Mouse (Mus musculus) layer of hippocampus, adult 9-10 months (tissue): ENCODE data around the gene Mto1.

Experiments used
- DNase-seq: peaks from one replicate; pipeline ENCODE4 v3.0.0; 2022; ENCODE audit warnings: low spot score

The Mto1 gene

DNA sequence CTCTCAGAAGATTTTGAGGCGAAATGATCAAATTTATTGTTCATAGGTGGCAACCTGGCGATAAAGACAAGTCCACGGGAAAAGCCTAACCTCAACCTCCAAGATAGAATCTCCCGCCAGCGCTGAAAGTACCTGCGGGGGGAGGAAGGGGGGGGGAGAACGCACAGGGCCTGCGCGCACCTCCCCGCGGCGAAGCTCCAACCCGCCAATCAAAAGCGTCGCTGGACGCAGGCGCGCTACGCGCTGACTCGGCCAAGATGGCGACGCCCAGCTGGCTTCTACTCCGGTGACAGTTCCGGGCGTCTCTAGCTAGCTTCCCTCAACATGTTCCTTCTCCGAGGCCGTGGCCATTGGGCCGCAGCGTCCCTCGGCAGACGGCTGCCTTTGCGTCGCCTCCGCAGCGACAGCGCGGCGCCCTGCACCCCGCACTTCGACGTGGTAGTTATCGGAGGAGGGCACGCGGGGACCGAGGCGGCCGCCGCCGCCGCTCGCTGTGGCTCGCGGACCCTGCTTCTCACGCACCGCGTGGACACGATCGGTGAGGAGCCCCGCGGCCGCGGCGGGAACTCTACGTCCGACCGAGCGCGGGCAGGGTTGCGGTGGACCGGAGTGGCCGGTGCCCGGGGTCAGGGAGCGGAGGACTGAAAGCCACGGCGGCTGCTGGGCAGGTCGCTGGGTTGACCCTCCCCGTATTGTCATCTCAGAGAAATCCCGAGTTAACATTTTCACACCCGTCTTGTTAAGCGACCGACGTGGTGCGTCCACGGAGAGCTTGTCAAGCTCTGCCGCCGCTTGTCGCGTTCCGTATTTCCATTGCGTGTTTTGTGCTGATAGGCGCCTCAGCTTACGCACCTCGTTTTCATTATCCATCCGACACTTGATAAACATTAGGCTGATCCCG lies at the start of gene Mto1, which contains the start of gene Gm17324:
Gene Mto1 (plus strand): TSS at position 236 of the 901 bp plus-strand sequence.
Gene Gm17324 (minus strand): TSS at position 814 of the 901 bp plus-strand sequence.
- DNase-seq, result peak; percentile 72

DNA sequence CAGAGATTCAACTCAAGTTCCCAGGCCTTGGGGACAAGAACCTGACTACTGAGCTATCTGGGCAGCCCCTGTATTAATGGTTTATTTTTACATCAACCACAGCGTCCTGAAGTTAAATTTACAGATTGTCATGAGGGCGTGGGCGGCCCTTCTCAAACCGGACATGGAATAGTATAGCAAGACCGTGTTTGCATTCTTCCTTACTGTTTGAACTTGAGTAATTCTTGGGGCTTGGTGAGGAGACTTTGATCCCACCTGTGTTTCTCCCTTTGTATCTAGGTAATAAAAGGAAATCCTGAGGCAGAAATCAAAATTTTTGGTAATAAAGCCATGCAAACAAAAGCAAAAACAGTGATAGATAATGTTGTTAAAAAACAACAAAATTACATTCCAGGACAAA lies 47.4 kb upstream of the Mto1 start:
- no peak for DNase-seq

DNA sequence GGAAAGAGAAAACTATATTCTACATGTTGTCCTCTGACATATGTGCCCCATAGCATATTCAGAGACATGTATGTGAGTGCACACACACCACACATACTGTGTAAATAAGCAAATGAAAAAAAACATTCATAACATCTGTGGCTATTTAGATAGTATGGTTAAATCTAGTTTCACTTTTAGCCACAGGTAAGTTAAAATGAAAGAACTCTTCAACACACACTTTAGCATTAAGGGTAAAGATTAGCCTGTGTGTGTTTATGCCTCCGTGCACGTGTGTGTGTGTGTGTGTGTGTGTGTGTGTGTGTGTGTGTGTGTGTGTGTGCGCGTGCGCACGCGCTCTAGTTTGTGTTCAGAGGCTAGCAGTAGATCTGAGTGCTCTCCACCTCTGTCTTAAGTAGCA lies 46.4 kb upstream of the Mto1 start:
- DNase-seq, result no peak

DNA sequence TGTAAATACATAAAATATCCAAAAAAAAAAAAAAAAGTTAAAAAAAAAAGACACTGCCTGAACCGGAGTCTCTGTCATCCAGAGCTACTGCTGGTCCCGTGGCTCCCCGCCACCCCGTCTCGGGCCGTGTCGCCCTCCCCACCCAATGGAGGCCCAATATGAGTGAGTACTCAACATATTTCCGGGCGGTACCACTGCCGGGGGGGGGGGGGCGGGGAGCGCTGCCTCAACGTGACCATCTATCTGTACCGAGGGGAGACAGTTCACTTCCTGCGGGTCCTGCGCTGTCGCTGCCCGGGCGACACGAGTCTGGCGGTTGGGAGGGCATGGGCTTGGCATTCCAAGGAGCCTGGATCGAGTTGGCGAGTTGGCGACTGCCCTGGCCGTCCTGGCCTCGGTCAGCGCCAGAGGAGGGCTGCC lies 20.6 kb upstream of the Mto1 start:
- DNase-seq, result no peak

GRCm38 (mm10) chr9:78428185-78428584 lies 19.8 kb upstream of the Mto1 start:
- DNase-seq, result no peak

- DNase-seq, result no peak
These were observed 19.1 kb upstream of the Mto1 start for GRCm38 (mm10) chr9:78428870-78429432.

- DNase-seq, result no peak
These were observed 18.5 kb upstream of the Mto1 start for GRCm38 (mm10) chr9:78429551-78429950.

GRCm38 (mm10) chr9:78430486-78430885 lies 17.5 kb upstream of the Mto1 start:
- DNase-seq, result no peak

GRCm38 (mm10) chr9:78432471-78432870 lies 15.5 kb upstream of the Mto1 start:
- no peak for DNase-seq

DNA sequence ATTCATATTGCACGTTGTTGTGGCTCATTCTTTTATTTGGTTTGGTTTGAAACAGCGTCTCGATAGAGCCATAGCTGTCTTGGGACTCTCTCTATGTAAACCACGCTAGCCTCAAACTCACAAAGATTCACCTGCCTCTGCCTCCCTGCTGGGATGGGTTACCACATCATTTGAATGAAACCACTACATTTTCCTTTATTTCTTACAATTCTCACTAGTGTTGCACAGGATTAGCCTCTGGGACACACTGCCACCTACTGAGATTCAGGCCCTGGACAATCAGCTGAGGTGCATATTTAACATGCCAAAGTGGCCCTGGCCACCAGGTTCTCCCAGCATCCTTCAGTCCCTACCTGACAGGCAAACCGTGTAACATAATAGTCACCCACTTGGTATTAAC lies 8.6 kb upstream of the Mto1 start:
- no peak for DNase-seq

DNA sequence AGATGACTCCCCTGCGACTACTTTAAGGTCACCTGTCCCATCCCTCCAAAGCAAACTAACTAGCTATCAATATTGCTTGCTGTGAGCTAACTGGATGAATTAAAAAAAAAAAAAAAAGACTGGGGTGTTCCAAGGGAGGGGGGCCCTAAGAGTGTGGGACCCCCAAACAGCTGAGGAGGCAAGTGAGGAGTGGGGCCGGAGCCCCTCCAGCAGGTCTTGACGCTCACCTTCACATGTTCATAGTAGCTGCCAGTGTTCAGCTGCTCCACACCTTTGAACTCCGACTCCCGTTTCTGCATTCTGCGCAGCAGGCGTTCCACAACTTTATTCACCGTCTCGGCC lies 5.8 kb upstream of the Mto1 start:
- DNase-seq, result no peak

DNA sequence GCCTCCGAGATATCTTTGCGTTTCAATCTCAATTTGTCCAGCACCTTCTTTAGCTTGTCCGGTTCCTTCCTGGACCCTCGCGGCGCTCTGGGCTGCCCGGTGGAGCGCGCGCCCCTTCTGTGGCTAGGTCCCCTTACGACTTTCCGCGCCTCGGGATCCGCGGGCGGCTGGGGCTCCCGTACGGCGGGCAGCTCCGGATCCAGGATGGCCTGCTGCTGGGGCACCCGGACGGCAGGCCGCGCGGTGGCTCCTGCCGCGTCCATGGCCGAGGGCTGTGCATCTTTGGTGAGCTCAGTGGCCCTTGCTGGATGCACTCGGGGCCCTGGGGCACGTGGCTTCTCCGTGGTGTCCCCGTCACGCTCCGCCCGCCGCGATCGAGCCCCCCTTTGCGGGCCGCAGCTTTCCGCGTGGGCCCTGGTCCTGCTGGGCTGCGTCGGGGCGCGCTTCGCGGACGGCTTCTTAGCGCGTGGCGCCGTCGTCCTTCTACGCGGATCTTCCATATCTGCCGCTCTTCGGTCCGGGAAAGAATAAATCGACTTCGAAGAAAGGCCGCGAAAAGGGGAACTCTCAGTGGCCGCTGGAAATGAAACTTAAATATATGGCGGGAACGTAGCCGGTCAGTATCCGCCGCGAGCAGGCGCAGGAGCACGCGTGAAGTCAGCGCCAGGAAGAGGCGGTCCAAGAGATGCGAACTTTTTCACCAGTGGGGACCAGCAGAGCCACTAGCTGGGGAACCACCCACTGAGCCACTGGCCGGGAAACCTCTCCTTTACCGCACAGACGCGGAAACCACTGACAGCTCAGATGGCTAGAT lies 5.2 kb upstream of the Mto1 start, which contains the start of gene Cgas:
Gene Cgas (minus strand): TSS at position 659 of the 814 bp plus-strand sequence.
- DNase-seq, result no peak

GRCm38 (mm10) chr9:78447606-78447972 lies 419 bp upstream of the Mto1 start:
- no peak for DNase-seq

GRCm38 (mm10) chr9:78450404-78450803 lies 2.4 kb downstream of the Mto1 start:
- DNase-seq, result no peak

DNA sequence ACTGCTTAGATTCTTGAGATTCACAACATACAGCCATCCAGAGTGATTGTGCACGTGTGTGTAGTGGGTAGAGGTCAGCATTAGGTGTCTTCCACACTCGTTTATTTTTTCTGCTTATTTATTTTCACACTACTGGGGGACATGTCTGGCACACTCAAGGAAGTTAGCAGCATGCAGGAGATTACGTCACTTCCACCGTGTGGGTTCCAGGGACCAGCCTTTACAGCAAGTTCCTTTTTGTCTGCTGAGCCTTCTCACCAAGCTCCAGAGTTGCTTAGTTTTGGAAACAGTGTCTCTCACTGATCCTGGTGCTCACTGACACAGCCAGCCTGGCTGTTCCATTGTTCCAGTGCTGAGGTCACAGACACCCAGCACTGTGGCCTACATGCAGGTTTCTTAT lies 3.4 kb downstream of the Mto1 start:
- no peak for DNase-seq

DNA sequence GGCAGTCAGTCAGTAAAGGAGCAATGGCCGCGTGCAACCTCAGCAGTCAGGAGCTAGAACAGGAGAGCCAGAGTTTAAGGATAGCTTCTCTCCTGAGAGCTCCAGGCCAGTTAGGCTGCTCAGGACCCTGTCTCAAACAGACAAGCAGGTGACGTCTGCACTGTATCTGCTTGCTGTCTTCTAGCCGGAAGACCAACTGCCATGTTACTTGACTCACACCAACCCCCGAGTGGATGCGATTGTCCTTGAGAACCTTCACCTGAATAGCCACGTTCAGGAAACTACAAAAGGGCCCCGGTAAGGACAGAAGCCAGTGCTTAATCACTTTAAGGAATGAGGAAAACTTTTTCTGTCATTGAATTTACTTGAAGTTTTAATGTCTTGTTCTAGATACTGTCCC lies 9.0 kb downstream of the Mto1 start:
- no peak for DNase-seq

DNA sequence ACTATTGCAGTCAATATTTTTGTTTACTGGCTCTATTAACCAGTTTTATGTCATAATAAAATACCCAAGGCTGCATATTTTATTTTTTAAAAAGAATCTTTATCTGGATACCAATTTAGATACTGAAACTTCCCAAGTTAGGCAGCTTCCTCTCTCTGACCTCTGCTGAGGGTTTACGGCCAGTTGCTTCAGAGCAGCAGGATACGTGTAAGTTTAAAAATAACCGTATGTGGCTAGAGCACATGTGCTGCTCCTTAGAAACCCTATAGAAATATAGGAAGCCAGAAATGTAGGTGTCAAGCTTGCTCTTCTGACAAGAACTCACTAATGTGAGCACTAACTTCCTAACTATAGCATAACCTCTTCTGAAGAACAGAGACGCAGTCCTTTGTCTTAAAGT lies 15.3 kb downstream of the Mto1 start:
- no peak for DNase-seq

GRCm38 (mm10) chr9:78465725-78466124 lies 17.7 kb downstream of the Mto1 start:
- DNase-seq, result no peak

GRCm38 (mm10) chr9:78473588-78473987 lies 25.6 kb downstream of the Mto1 start:
- DNase-seq, result no peak

DNA sequence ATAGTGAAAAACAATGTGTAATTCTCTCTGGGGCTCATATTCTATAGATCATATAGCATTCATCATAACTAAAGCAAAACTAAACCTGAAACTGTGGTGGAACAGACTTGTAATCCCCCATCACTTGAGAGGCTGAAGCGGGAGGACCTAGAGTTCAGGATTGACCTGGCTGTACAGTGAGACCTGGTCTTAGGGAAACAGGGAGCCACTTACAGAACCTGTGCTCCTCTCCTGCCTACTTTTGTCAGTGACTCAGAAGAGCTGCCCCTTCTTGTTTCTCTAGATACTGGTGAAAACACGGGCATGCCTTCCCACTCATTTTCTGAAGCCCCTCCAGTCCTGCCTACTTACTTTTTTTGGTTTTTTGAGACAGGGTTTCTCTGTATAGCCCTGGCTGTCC lies 26.3 kb downstream of the Mto1 start:
- no peak for DNase-seq

- no peak for DNase-seq
These were observed 26.9 kb downstream of the Mto1 start for GRCm38 (mm10) chr9:78474771-78475382.

DNA sequence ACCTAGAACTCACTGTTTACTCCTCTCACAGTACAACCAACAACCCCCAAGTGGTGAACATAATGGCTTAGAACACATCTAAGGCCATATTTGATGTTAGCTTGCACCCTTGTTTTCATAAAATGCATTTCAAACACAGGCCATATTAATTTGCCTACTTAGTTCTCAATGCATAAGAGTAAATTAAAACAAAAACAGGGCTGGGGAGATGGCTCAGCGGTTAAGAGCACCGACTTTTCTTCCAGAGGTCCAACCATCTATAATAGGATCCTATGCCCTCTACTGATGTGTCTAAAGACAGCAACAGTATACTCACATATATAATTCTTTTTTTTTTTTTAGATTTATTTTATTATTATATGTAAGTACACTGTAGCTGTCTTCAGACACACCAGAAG lies 27.4 kb downstream of the Mto1 start:
- no peak for DNase-seq
